Mouse (Mus musculus) forebrain, embryonic 16.5 days (tissue): ENCODE results near the gene Bbs2. TPM values are rescaled to one million over a fixed set of nuclear protein-coding genes. Genes with fewer than 3 reads are reported as not detected.

Experiments used
- ATAC-seq: fragments of 200-750 bp; cut with Nextera tagmentation; 2 replicates; pipeline ENCODE4 v1.8.0; 2017; ENCODE audit warnings: mild to moderate bottlenecking, moderate library complexity
- H3K27ac ChIP-seq: fragments of 300-500 bp; sonication (generic); 2 replicates; pipeline ENCODE4 v1.5.1; 2014; ENCODE audit warnings: low read length, control low read depth
- H3K27me3 ChIP-seq: fragments of 300-500 bp; sonication (generic); replicated peaks from 2 replicates; pipeline ENCODE4 v1.6.1; 2014; ENCODE audit warnings: low read length; ENCODE audit not compliant: control insufficient read depth, insufficient read depth
- H3K36me3 ChIP-seq: fragments of 300-500 bp; sonication (generic); 2 replicates; pipeline ENCODE4 v1.6.1; 2014; ENCODE audit not compliant: control insufficient read depth, insufficient read depth
- H3K4me1 ChIP-seq: fragments of 300-500 bp; sonication (generic); replicated peaks from 2 replicates; pipeline ENCODE4 v1.6.1; 2014; ENCODE audit warnings: low read length; ENCODE audit not compliant: control insufficient read depth, insufficient read depth
- H3K4me2 ChIP-seq: fragments of 300-500 bp; sonication (generic); 2 replicates; pipeline ENCODE4 v1.6.1; 2014; ENCODE audit warnings: mild to moderate bottlenecking, low read length, control low read depth
- H3K4me3 ChIP-seq: fragments of 300-500 bp; sonication (generic); replicated peaks from 2 replicates; pipeline ENCODE4 v1.5.1; 2014; ENCODE audit warnings: mild to moderate bottlenecking, low read length, control low read depth
- H3K9ac ChIP-seq: fragments of 300-500 bp; sonication (generic); replicated peaks from 2 replicates; pipeline ENCODE4 v1.6.1; 2014; ENCODE audit warnings: low read depth, low read length, control low read depth
- H3K9me3 ChIP-seq: fragments of 300-500 bp; sonication (generic); 2 replicates; pipeline ENCODE4 v1.6.1; 2016; ENCODE audit warnings: low read length; ENCODE audit not compliant: control insufficient read depth
- WGBS: fragments of 180-500 bp; shearing (Covaris S2); extraction: QIAGEN DNeasy Blood & Tissue Kit; methylation state at CpG from one replicate; pipeline ENCODE4 v1.1.7; 2014; 5-methylcytosine and 5-hydroxymethylcytosine counted together
- polyA plus RNA-seq: library from polyadenylated mRNA; unstranded; fragments of >200 nt; fragmentation: Nextera tagmentation; extraction: Ambion mirVana; gene quantifications from 2 replicates; pipeline ENCODE4 v1.2.1, GENCODE M21; 2015

Gene Bbs2
- polyA plus RNA-seq, 1 experiment from 2014 or later = 21.0 TPM

- no peak overlapping the region for H3K4me2 ChIP-seq
Observed at GRCm38 (mm10) chr8:94033601-94034000, 65.1 kb downstream of the Bbs2 start.

GRCm38 (mm10) chr8:94029701-94030100 lies 69.0 kb downstream of the Bbs2 start:
- no peaks in the 10 kb centered on the region for H3K9me3 ChIP-seq
- ATAC-seq = no peak
- no peak overlapping the region for H3K4me2 ChIP-seq
- 94% methylated on average over 9 of the region's 9 CpGs for WGBS
- no peak overlapping the region for H3K4me3 ChIP-seq
- no peaks in the 10 kb centered on the region for H3K27me3 ChIP-seq
- H3K36me3 ChIP-seq = peaks cover 37% of the 10 kb centered on the region
- no peak overlapping the region for H3K27ac ChIP-seq
- peaks cover 11% of the 10 kb centered on the region for H3K4me1 ChIP-seq
- no peak overlapping the region for H3K9ac ChIP-seq

More at GRCm38 (mm10) chr8:94033601-94034000, 65.1 kb downstream of the Bbs2 start:
- no peak overlapping the region for H3K9ac ChIP-seq
- H3K36me3 ChIP-seq = peaks cover 12% of the 10 kb centered on the region
- H3K4me3 ChIP-seq = no peak overlapping the region
- H3K27me3 ChIP-seq = no peaks in the 10 kb centered on the region
- H3K9me3 ChIP-seq = no peaks in the 10 kb centered on the region
- 19% methylated on average over 3 of the region's 3 CpGs for WGBS
- H3K27ac ChIP-seq = no peak overlapping the region
- ATAC-seq = no peak
- H3K4me1 ChIP-seq = peaks cover 23% of the 10 kb centered on the region

- H3K4me2 ChIP-seq = no peak overlapping the region
- no peak overlapping the region for H3K4me3 ChIP-seq
- WGBS = 95% methylated on average over 6 of the region's 6 CpGs
- no peak overlapping the region for H3K27ac ChIP-seq
- no peak overlapping the region for H3K9ac ChIP-seq
- no peaks in the 10 kb centered on the region for H3K27me3 ChIP-seq
- no peaks in the 10 kb centered on the region for H3K4me1 ChIP-seq
- H3K36me3 ChIP-seq = peaks cover 55% of the 10 kb centered on the region
- H3K9me3 ChIP-seq = no peaks in the 10 kb centered on the region
- ATAC-seq = no peak
Observed at GRCm38 (mm10) chr8:94023916-94024315, 74.8 kb downstream of the Bbs2 start.

Other genes with a start within 250 kb of the Bbs2 start
- 63.5 and 64.4 TPM in 2 replicates for gene Amfr, start 86.1 kb downstream of the Bbs2 start, polyA plus RNA-seq
- gene Nudt21, start 61.9 kb downstream of the Bbs2 start, polyA plus RNA-seq = 116 and 122 TPM in 2 replicates
- gene Ogfod1, start 61.7 kb downstream of the Bbs2 start, polyA plus RNA-seq = 16.7 and 20.8 TPM in 2 replicates
- gene Mt4, start 38.3 kb upstream of the Bbs2 start, polyA plus RNA-seq = not detected in 2 replicates
- 191 and 212 TPM in 2 replicates for gene Mt3, start 53.7 kb upstream of the Bbs2 start, polyA plus RNA-seq
- 30.4 and 42.4 TPM in 2 replicates for gene Mt2, start 73.7 kb upstream of the Bbs2 start, polyA plus RNA-seq
- gene Mt1, start 80.2 kb upstream of the Bbs2 start, polyA plus RNA-seq = 75.0 and 96.2 TPM in 2 replicates
- gene Nup93, start 115.6 kb upstream of the Bbs2 start, polyA plus RNA-seq = 63.8 and 66.7 TPM in 2 replicates
- 0.10 TPM in 1 of 2 replicates, not detected in the other for gene Slc12a3, start 230.3 kb upstream of the Bbs2 start, polyA plus RNA-seq